Mouse (Mus musculus) neural tube, embryonic 11.5 days (tissue): Measurements from ENCODE around the gene Nup50. TPM values are rescaled to one million over a fixed set of nuclear protein-coding genes. Genes with fewer than 3 reads are reported as not detected.
A peak's percentile ranks its signal among the peaks of the same experiment; 100 is the strongest.

Experiments
- ATAC-seq: fragments of 200-750 bp; cut with Nextera tagmentation; 2 replicates; pipeline ENCODE4 v1.8.0; 2017; ENCODE audit warnings: moderate number of reproducible peaks, mild to moderate bottlenecking, moderate TSS enrichment, moderate library complexity; ENCODE audit not compliant: insufficient read depth, low FRiP score, low TSS enrichment
- DNase-seq: peaks from one replicate; pipeline ENCODE4 v3.0.0-alpha.2; 2015; ENCODE audit warnings: low spot score
- H3K27ac ChIP-seq: fragments of 300-500 bp; sonication (generic); 2 replicates; pipeline ENCODE4 v1.5.1; 2014; ENCODE audit warnings: low read depth, mild to moderate bottlenecking, low read length
- H3K27me3 ChIP-seq: fragments of 300-500 bp; sonication (generic); 2 replicates; pipeline ENCODE4 v1.6.1; 2014; ENCODE audit warnings: mild to moderate bottlenecking, low read length, mixed read lengths; ENCODE audit not compliant: control insufficient read depth, insufficient read depth
- H3K36me3 ChIP-seq: fragments of 300-500 bp; sonication (generic); 2 replicates; pipeline ENCODE4 v1.6.1; 2014; ENCODE audit warnings: mild to moderate bottlenecking, low read length, moderate library complexity, mixed read lengths; ENCODE audit not compliant: control insufficient read depth, insufficient read depth
- H3K4me1 ChIP-seq: fragments of 300-500 bp; sonication (generic); 2 replicates; pipeline ENCODE4 v1.6.1; 2014; ENCODE audit warnings: low read length, mixed read lengths; ENCODE audit not compliant: control insufficient read depth, insufficient read depth
- H3K4me2 ChIP-seq: fragments of 300-500 bp; sonication (generic); 2 replicates; pipeline ENCODE4 v1.6.1; 2014; ENCODE audit warnings: low read depth, mild to moderate bottlenecking, moderate library complexity
- H3K4me3 ChIP-seq: fragments of 300-500 bp; sonication (generic); 2 replicates; pipeline ENCODE4 v1.5.1; 2014; ENCODE audit warnings: low read depth, low read length
- H3K9ac ChIP-seq: fragments of 300-500 bp; sonication (generic); 2 replicates; pipeline ENCODE4 v1.6.1; 2014; ENCODE audit warnings: mild to moderate bottlenecking, low read length
- H3K9me3 ChIP-seq: fragments of 300-500 bp; sonication (generic); 2 replicates; pipeline ENCODE4 v1.6.1; 2016; ENCODE audit warnings: low read length; ENCODE audit not compliant: control insufficient read depth
- WGBS: fragments of 180-500 bp; shearing (Covaris S2); extraction: QIAGEN DNeasy Blood & Tissue Kit; methylation state at CpG from one replicate; pipeline ENCODE4 v1.1.7; 2014; 5-methylcytosine and 5-hydroxymethylcytosine counted together
- polyA plus RNA-seq: library from polyadenylated mRNA; unstranded; fragments of >200 nt; fragmentation: Nextera tagmentation; extraction: Ambion mirVana; gene quantifications from 2 replicates; pipeline ENCODE4 v1.2.1, GENCODE M21; 2014

Nup50 gene
- polyA plus RNA-seq, 1 experiment from 2014 or later: 61.5 TPM

- Histone ChIP-seq H3K27ac (no peak overlapping the region), H3K9ac (no peak overlapping the region), H3K27me3 (no peaks in the 10 kb centered on the region), H3K9me3 (no peaks in the 10 kb centered on the region), H3K4me3 (no peak overlapping the region), H3K4me2 (no peak overlapping the region), H3K36me3 (peaks cover 28% of the 10 kb centered on the region), H3K4me1 (no peaks in the 10 kb centered on the region)
- DNase-seq (no peak), ATAC-seq (no peak)
- 87% methylated on average over 12 of the region's 12 CpGs for WGBS
Measured at GRCm38 (mm10) chr15:84940102-84940501, 16.9 kb downstream of the Nup50 start.

DNA sequence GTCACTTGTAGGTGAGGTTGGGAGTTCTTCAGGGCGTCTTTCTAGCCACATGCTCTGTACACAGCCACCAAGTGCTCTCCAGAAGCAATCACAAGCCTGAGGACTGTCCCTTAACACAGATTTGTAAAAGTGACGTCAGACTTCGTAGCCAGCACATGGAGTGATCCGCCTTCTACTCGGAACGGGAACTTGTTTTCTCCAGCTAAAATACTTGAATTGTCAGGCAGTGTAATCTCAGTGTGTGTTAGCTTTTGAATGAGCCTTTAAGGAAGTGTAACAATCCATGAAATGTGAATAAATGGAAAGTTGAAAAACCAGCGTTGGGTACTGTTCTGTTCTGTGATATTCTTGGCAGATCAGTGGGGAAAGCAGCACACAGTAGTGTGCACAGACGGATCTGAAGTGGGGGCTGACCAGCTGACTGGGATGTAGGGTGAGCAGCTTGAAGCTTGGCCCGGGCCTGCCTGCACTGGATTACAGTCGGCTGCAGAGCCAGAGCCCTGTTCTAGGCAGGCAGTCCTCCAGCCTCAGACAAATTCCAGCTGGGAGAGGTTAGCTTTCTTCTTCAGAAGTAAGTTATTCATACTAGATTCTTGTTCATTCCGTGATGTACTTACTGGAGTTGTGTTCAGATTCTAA, 19.6 kb downstream of the Nup50 start:
- Histone ChIP-seq H3K27me3 (no peaks in the 10 kb centered on the region), H3K36me3 (peaks cover 20% of the 10 kb centered on the region), H3K27ac (no peak overlapping the region), H3K4me2 (no peak overlapping the region), H3K9ac (no peak overlapping the region), H3K4me1 (no peaks in the 10 kb centered on the region), H3K9me3 (no peaks in the 10 kb centered on the region), H3K4me3 (no peak overlapping the region)
- DNase-seq (no peak), ATAC-seq (no peak)
- 80% methylated on average over 11 of the region's 11 CpGs for WGBS

GRCm38 (mm10) chr15:84944319-84944718, 21.1 kb downstream of the Nup50 start:
- no peak for ATAC-seq
- no peaks in the 10 kb centered on the region for H3K27me3 ChIP-seq
- no peak overlapping the region for H3K9ac ChIP-seq
- no peak overlapping the region for H3K4me3 ChIP-seq
- peaks cover 10% of the 10 kb centered on the region for H3K36me3 ChIP-seq
- no peak overlapping the region for H3K27ac ChIP-seq
- WGBS: 88% methylated on average over 5 of the region's 5 CpGs
- DNase-seq: no peak
- H3K4me1 ChIP-seq: no peaks in the 10 kb centered on the region
- H3K4me2 ChIP-seq: no peak overlapping the region
- H3K9me3 ChIP-seq: no peaks in the 10 kb centered on the region

GRCm38 (mm10) chr15:84948990-84949389, 25.8 kb downstream of the Nup50 start:
- Histone ChIP-seq H3K4me3 (no peak overlapping the region), H3K4me1 (no peaks in the 10 kb centered on the region), H3K36me3 (peaks cover 14% of the 10 kb centered on the region), H3K4me2 (no peak overlapping the region), H3K27me3 (no peaks in the 10 kb centered on the region), H3K27ac (no peak overlapping the region), H3K9me3 (no peaks in the 10 kb centered on the region), H3K9ac (no peak overlapping the region)
- ATAC-seq (no peak), DNase-seq (no peak)
- WGBS: 90% methylated on average over 14 of the region's 14 CpGs

DNA sequence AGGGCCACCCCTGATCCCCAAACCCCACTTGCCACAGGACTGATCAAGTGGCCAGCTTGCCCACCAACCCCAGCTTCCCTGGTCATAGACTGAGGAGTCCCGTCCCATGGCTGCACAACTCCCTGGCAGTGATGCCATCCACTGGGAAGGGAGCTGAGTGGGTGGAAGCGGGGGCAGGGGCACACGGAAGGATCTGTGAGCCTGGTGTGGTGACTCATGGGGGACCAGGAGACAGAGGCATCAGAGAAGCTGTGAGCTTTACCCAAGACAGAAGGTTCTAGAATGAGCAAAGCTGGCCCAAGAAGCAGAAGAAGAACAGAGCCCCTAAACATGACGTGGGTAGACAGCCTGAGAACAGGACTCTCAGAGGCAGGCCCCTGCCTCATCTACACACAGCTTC, 26.8 kb downstream of the Nup50 start:
- H3K9ac ChIP-seq: no peak overlapping the region
- 95% methylated on average over 4 of the region's 4 CpGs for WGBS
- H3K9me3 ChIP-seq: no peaks in the 10 kb centered on the region
- no peak overlapping the region for H3K27ac ChIP-seq
- no peaks in the 10 kb centered on the region for H3K4me1 ChIP-seq
- peaks cover 14% of the 10 kb centered on the region for H3K36me3 ChIP-seq
- no peaks in the 10 kb centered on the region for H3K27me3 ChIP-seq
- no peak for DNase-seq
- H3K4me2 ChIP-seq: no peak overlapping the region
- H3K4me3 ChIP-seq: no peak overlapping the region
- ATAC-seq: no peak

DNA sequence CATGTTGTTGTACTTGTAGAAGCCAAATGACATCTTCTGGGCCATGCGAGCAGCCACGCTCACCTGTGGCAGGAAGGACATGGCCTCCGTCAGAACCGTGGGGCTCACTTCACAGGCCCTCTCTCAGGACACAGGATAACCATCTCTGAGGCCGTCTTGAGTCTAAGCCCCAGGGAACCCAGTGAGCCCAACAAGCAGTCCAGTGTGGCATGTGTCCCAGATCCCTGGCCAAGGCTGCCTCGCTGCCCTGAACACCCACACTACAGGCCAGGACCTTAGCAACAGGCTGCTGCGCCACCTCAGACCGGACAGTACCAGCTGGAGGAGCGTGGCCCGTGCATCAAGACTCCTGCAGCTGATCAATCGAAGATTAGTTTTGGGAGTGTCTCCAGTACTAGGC, 30.0 kb downstream of the Nup50 start:
- ATAC-seq (no peak), DNase-seq (no peak)
- Histone ChIP-seq H3K27me3 (no peaks in the 10 kb centered on the region), H3K4me1 (0 out of 2 replicates have a peak, but pooled peaks cover 4% of the 10 kb centered on the region), H3K9me3 (no peaks in the 10 kb centered on the region), H3K27ac (no peak overlapping the region), H3K4me2 (no peak overlapping the region), H3K9ac (no peak overlapping the region), H3K4me3 (no peak overlapping the region), H3K36me3 (peaks cover 17% of the 10 kb centered on the region)
- 93% methylated on average over 11 of the region's 11 CpGs for WGBS

- Histone ChIP-seq H3K9me3 (no peaks in the 10 kb centered on the region), H3K9ac (no peak overlapping the region), H3K27me3 (no peaks in the 10 kb centered on the region), H3K4me1 (peaks cover 4% of the 10 kb centered on the region; the same call in 1 of the 2 replicates), H3K27ac (no peak overlapping the region), H3K4me2 (no peak overlapping the region), H3K36me3 (0 out of 2 replicates have a peak, but pooled peaks cover 6% of the 10 kb centered on the region), H3K4me3 (no peak overlapping the region)
- WGBS: 31% methylated on average over 3 of the region's 3 CpGs
- DNase-seq (peak; percentile 38), ATAC-seq (peak; percentile 31; the same call in 1 of the 2 replicates)
Measured at GRCm38 (mm10) chr15:84957851-84958250, 34.6 kb downstream of the Nup50 start.

DNA sequence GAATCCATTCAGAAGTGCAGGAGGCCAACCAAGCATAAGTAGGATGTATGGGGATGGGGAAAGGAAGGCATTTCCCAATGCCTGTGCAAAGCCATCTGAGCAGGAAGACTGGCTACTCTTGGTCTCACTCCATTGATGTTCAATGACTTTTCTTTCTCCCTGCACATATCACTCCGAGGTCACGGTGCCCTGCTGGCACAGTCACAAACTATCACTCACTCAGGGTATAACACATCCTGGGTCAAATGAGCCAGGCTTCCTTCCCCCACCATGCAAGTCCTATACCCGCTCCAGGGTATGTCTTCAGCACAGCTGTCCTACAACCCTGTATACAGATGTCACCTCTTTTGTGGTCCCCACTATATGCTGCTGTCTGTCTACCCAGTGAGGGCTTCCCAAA, 35.1 kb downstream of the Nup50 start:
- 0 out of 2 replicates have a peak, but pooled peaks cover 6% of the 10 kb centered on the region for H3K36me3 ChIP-seq
- H3K4me1 ChIP-seq: peaks cover 4% of the 10 kb centered on the region; the same call in 1 of the 2 replicates
- H3K27ac ChIP-seq: no peak overlapping the region
- WGBS: 84% methylated on average over 3 of the region's 3 CpGs
- H3K9me3 ChIP-seq: no peaks in the 10 kb centered on the region
- DNase-seq (no peak), ATAC-seq (no peak)
- H3K27me3 ChIP-seq: no peaks in the 10 kb centered on the region
- no peak overlapping the region for H3K4me2 ChIP-seq
- H3K9ac ChIP-seq: no peak overlapping the region
- H3K4me3 ChIP-seq: no peak overlapping the region

DNA sequence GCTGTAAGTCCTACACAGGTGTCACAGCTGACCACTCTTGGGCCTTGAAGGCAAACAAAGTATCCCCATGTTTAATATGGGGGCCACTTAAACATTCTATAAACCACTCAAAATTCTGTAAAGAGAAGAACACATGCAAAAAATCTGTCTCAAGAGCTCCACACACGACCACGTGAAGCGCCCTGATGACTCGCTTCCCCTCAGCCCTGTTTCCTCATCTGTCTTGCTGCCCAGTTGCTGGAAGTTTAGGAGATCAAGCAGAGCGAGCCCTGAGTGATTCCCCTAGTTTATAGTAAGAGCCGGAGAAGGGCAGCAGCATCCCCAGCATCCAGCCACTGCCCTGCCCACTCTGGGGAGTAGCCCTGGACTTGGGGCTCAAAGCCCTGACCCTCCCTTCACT, 36.7 kb downstream of the Nup50 start:
- WGBS: 92% methylated on average over 6 of the region's 6 CpGs
- Histone ChIP-seq H3K27me3 (no peaks in the 10 kb centered on the region), H3K4me3 (no peak overlapping the region), H3K9me3 (no peaks in the 10 kb centered on the region), H3K4me2 (no peak overlapping the region), H3K36me3 (0 out of 2 replicates have a peak, but pooled peaks cover 3% of the 10 kb centered on the region), H3K4me1 (peaks cover 4% of the 10 kb centered on the region; the same call in 1 of the 2 replicates), H3K27ac (no peak overlapping the region), H3K9ac (no peak overlapping the region)
- ATAC-seq (no peak), DNase-seq (no peak)
